Mouse (Mus musculus): Measurements from ENCODE around the gene Zcchc12.

- TF ChIP-seq POLR2A (IDR thresholded peaks at IDR 0.05; ENCODE audit: borderline replicate concordance, control insufficient read depth, low read depth, low read length) (no peak), CTCF (IDR thresholded peaks at IDR 0.05; ENCODE audit: control insufficient read depth, insufficient read depth, low read length) (no peak)
Measured at GRCm38 (mm10) chrX:36150100-36150499, 45.6 kb upstream of the Zcchc12 start.
